Mouse (Mus musculus) hindbrain, embryonic 10.5 days (tissue): Measurements from ENCODE around the gene Kcna10. TPM values are rescaled to one million over a fixed set of nuclear protein-coding genes. Genes with fewer than 3 reads are reported as not detected.
A peak's percentile ranks its signal among the peaks of the same experiment; 100 is the strongest.

Experiments used
- DNase-seq: peaks from one replicate; pipeline ENCODE4 v3.0.0-alpha.2; 2017; ENCODE audit warnings: low spot score
- H3K27ac ChIP-seq: fragments of 300-500 bp; sonication (generic); 2 replicates; pipeline ENCODE4 v1.5.1; 2016; ENCODE audit warnings: mild to moderate bottlenecking, moderate library complexity
- H3K27me3 ChIP-seq: fragments of 300-500 bp; sonication (generic); 2 replicates; pipeline ENCODE4 v1.6.1; 2016; ENCODE audit warnings: mild to moderate bottlenecking; ENCODE audit not compliant: poor library complexity, insufficient read depth, severe bottlenecking
- H3K36me3 ChIP-seq: fragments of 300-500 bp; sonication (generic); 2 replicates; pipeline ENCODE4 v1.6.1; 2016; ENCODE audit warnings: mild to moderate bottlenecking, moderate library complexity
- H3K4me1 ChIP-seq: fragments of 300-500 bp; sonication (generic); replicated peaks from 2 replicates; pipeline ENCODE4 v1.6.1; 2016; ENCODE audit warnings: mild to moderate bottlenecking
- H3K4me3 ChIP-seq: fragments of 300-500 bp; sonication (generic); 2 replicates; pipeline ENCODE4 v1.5.1; 2016; ENCODE audit warnings: mild to moderate bottlenecking, moderate library complexity
- H3K9me3 ChIP-seq: fragments of 300-500 bp; sonication (generic); 2 replicates; pipeline ENCODE4 v1.6.1; 2016; ENCODE audit warnings: mild to moderate bottlenecking, moderate library complexity
- WGBS: fragments of 180-500 bp; shearing (Covaris S2); methylation state at CpG from one replicate; pipeline ENCODE4 v1.1.7; 2016; 5-methylcytosine and 5-hydroxymethylcytosine counted together
- polyA plus RNA-seq: library from polyadenylated mRNA; unstranded; fragments of >200 nt; fragmentation: Nextera tagmentation; extraction: Ambion mirVana; gene quantifications from 2 replicates; pipeline ENCODE4 v1.2.1, GENCODE M21; 2016

The Kcna10 gene
- polyA plus RNA-seq, 1 experiment from 2014 or later: not detected

GRCm38 (mm10) chr3:107233351-107233813 lies 50.5 kb downstream of the Kcna10 start:
- DNase-seq: peak; percentile 81
- no peak overlapping the region for H3K4me3 ChIP-seq
- peaks cover 13% of the 10 kb centered on the region for H3K4me1 ChIP-seq
- H3K36me3 ChIP-seq: no peaks in the 10 kb centered on the region
- no peaks in the 10 kb centered on the region for H3K9me3 ChIP-seq
- 9% methylated on average over 11 of the region's 11 CpGs for WGBS
- peak overlapping the region; percentile 54; the same call in 1 of the 2 replicates for H3K27ac ChIP-seq
- no peaks in the 10 kb centered on the region; the same call in 1 of the 2 replicates for H3K27me3 ChIP-seq

- peaks cover 13% of the 10 kb centered on the region for H3K4me1 ChIP-seq
These were observed 51.1 kb downstream of the Kcna10 start for GRCm38 (mm10) chr3:107233945-107234344.

GRCm38 (mm10) chr3:107238051-107238450 lies 55.2 kb downstream of the Kcna10 start:
- Histone ChIP-seq H3K36me3 (no peaks in the 10 kb centered on the region), H3K9me3 (no peaks in the 10 kb centered on the region), H3K27ac (no peak overlapping the region), H3K4me1 (peaks cover 19% of the 10 kb centered on the region), H3K27me3 (peaks cover 21% of the 10 kb centered on the region; the same call in 1 of the 2 replicates), H3K4me3 (no peak overlapping the region)
- 32% methylated on average over 2 of the region's 2 CpGs for WGBS
- no peak for DNase-seq

More at GRCm38 (mm10) chr3:107233945-107234344, 51.1 kb downstream of the Kcna10 start:
- Histone ChIP-seq H3K36me3 (no peaks in the 10 kb centered on the region), H3K27me3 (no peaks in the 10 kb centered on the region; the same call in 1 of the 2 replicates), H3K9me3 (no peaks in the 10 kb centered on the region), H3K4me3 (no peak overlapping the region), H3K27ac (no peak overlapping the region)
- whole genome bisulfite sequencing: 29% methylated on average over 2 of the region's 2 CpGs
- DNase-seq: no peak

GRCm38 (mm10) chr3:107238471-107238980 lies 55.7 kb downstream of the Kcna10 start:
- H3K27me3 ChIP-seq: peaks cover 21% of the 10 kb centered on the region; the same call in 1 of the 2 replicates
- no peaks in the 10 kb centered on the region for H3K36me3 ChIP-seq
- H3K4me1 ChIP-seq: peaks cover 15% of the 10 kb centered on the region
- H3K27ac ChIP-seq: no peak overlapping the region
- DNase-seq: no peak
- no peaks in the 10 kb centered on the region for H3K9me3 ChIP-seq
- H3K4me3 ChIP-seq: no peak overlapping the region
- WGBS: 88% methylated on average over 8 of the region's 8 CpGs

GRCm38 (mm10) chr3:107239607-107240006 lies 56.8 kb downstream of the Kcna10 start, which contains the start of gene Prok1:
Gene Prok1 (minus strand): TSS chr3:107239707.
- no peak for DNase-seq
- Histone ChIP-seq H3K27ac (no peak within 1 kb of the TSS), H3K4me1 (peaks cover 15% of the 10 kb centered on the region), H3K27me3 (peaks cover 26% of the 10 kb centered on the region; the same call in 1 of the 2 replicates), H3K36me3 (no peaks in the 10 kb centered on the region), H3K9me3 (no peaks in the 10 kb centered on the region), H3K4me3 (no peak within 1 kb of the TSS)
- WGBS: 93% methylated on average over 9 of the region's 9 CpGs

- peaks cover 15% of the 10 kb centered on the region for H3K4me1 ChIP-seq
- no peak overlapping the region for H3K4me3 ChIP-seq
- DNase-seq: no peak
- no peak overlapping the region for H3K27ac ChIP-seq
- WGBS: 44% methylated on average over 14 of the region's 14 CpGs
- H3K9me3 ChIP-seq: no peaks in the 10 kb centered on the region
- peaks cover 29% of the 10 kb centered on the region; the same call in 1 of the 2 replicates for H3K27me3 ChIP-seq
- H3K36me3 ChIP-seq: no peaks in the 10 kb centered on the region
These were observed 58.7 kb downstream of the Kcna10 start for GRCm38 (mm10) chr3:107241389-107242094.

Other genes with a start within 250 kb of the Kcna10 start
- gene Kcna3, start 146.9 kb upstream of the Kcna10 start, polyA plus RNA-seq: 3.1 and 3.5 TPM in 2 replicates
- gene Kcna2, start 81.9 kb upstream of the Kcna10 start, polyA plus RNA-seq: 0.07 and 0.09 TPM in 2 replicates
- gene Cym, start 38.7 kb downstream of the Kcna10 start, polyA plus RNA-seq: not detected in 2 replicates
- not detected in 2 replicates for gene A630076J17Rik, start 47.6 kb downstream of the Kcna10 start, polyA plus RNA-seq
- gene Prok1, start 56.7 kb downstream of the Kcna10 start, polyA plus RNA-seq: 0.05 TPM in 1 of 2 replicates, not detected in the other
- 202 and 225 TPM in 2 replicates for gene Lamtor5, start 95.8 kb downstream of the Kcna10 start, polyA plus RNA-seq
- 1.9 and 2.3 TPM in 2 replicates for gene Slc16a4, start 108.2 kb downstream of the Kcna10 start, polyA plus RNA-seq
- 12.9 and 16.5 TPM in 2 replicates for gene Rbm15, start 150.6 kb downstream of the Kcna10 start, polyA plus RNA-seq